Mouse (Mus musculus): ENCODE measurements around the gene Hist1h2bk.

Hist1h2bk gene

GRCm38 (mm10) chr13:22035267-22036148 is at the start of gene Hist1h2bk, which contains the start of gene Hist1h2ah:
TSS of gene Hist1h2bk (plus strand) at chr13:22035870.
TSS of gene Hist1h2ah (minus strand) at chr13:22035568.
- peak; percentile 94 for DNase-seq

GRCm38 (mm10) chr13:21992550-21992949 is 43.1 kb upstream of the Hist1h2bk start:
- DNase-seq: no peak

- no peak for DNase-seq
These were observed 41.5 kb upstream of the Hist1h2bk start for GRCm38 (mm10) chr13:21993957-21994738.

DNA sequence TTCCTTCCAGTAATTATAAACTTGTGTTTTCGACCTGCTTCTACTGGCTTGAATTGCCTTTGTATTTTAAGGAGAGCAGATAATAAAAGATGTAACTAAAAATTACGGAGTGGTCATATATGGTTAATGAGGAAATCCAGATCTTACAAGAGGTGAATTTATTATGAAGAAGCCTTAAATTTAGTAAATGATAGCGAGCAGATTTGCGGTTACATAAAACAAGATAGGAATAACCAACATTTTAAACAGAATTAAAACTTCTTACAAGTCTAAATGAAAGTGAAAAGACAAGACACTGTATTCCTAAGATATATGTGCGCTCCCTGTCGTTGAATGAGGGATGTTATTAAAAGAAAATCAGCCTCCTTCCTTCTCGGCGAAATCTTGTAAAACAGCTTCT is 40.8 kb upstream of the Hist1h2bk start:
- DNase-seq: no peak

DNA sequence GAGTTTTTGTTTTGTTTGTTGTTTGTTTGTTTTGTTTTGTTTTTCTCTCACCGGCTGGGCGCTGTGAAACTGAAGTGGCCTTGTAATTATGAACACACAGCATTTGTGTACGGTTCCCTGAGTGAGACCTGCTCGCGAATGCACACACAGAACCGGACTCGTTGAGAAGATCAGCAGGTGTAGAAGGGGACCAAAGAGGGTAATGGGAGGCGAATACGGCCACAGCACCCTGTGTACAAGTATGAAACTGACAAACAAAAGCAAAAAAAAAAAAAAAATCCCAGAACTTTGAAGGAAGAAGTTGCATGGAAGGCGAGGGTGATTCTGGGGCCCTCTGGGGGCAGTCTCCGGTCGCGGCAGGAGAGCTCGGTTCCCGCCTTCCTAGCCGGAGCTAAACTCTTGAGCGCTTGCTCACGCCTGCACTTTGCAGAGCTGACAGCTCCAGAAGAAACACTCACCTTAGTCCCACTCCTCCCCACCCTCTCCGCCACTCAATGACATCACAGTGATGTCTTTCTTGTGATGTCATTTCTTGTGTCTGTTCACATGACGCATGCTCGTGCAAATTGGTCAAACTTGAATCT is 40.2 kb upstream of the Hist1h2bk start:
- DNase-seq: no peak

DNA sequence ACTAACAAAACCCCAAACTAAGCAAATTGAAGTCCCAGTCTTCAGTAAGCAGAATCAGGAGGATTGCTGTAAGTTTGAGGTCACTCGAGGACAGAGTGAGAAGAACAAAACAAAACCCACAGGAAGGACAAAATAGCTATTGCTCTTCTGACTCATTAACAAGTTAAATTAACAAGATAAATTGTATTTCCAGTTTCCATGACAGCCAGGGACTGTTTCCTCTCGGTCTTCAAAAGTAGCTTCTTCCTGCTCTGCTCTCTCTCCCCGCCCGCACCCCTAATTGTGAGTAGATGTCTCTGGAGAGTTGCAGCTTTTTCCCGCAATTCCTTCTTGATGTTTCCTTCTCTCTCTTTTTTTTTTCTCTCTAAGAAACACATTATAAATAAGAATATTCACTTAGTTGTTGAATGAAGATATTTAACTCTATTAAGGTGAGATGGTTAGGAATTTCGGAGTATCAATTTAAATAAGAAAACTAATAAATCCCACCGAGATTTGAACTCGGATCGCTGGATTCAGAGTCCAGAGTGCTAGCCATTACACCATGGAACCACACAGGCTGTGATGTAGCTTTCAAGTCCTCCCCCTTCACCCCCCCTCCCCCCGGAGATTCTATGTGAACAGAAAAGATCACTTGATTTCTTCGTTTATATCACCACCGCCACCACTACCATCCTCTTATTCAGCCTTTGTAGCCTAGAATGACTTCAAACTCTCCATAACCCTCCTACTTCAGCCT is 39.4 kb upstream of the Hist1h2bk start:
- no peak for DNase-seq

DNA sequence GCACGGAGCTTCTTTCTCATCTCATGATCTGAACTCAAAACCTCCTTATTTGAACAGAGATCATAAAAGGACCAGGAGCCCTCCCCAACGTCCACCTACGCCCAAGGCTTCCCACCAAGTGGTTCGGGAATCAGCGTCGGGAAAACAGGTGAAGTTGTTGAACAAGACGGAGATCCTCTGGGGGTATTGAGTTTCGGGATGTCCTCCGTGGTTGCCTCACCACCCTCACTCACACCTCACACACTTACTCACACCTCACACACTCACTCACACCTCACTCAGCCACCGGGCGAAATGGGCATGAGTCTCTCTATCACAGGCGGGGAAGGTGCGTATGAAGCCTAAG is 38.9 kb upstream of the Hist1h2bk start:
- DNase-seq: no peak

DNA sequence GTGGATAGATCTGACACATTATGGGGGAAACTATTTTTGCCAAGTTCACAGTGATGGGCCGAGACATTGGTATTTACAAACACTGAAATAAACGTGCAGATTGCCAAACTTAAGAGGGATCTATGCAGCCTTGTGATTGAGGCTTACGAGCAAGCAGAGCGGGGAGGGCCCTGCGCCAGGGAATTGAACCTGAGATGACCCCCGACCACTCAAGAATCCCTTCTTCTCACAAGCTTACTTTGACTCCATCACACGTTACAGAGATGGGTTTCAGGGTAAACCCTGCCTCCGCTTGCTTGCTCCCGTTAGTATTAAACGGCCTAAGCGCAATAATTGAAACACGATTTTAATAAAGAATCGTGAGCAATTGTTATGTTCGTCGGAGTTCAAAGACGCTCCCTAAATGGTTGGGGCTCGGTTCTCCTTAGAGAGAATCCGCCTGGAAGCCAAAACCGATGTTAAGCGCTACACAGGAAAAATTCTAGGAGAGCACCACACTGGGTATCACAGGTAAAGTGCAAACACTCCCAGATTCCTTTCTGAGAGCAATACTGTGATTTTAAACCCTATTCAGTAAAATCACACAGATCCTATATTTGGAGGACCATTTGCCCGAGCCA is 38.4 kb upstream of the Hist1h2bk start:
- no peak for DNase-seq

DNA sequence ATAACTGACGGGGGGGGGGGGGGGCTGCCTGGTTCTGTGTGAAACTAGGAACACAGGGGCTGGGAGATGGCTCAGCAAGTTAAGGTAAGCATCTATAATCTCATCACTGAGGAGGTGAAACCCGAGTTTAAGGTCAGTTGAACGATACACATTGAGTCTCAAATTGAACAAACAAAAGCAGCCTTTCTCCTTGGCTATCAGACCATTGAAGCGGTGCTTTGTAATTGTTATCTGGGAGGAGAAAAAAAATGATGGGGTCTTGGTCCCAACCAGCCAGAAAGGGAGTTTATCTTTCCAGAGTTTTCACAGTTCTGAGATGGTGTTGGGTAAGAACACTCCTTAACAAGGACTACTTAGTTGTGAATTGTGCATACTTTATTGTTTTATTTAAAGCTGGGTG is 37.8 kb upstream of the Hist1h2bk start:
- DNase-seq: no peak

- DNase-seq: no peak
These were observed 37.3 kb upstream of the Hist1h2bk start for GRCm38 (mm10) chr13:21998412-21998811.

DNA sequence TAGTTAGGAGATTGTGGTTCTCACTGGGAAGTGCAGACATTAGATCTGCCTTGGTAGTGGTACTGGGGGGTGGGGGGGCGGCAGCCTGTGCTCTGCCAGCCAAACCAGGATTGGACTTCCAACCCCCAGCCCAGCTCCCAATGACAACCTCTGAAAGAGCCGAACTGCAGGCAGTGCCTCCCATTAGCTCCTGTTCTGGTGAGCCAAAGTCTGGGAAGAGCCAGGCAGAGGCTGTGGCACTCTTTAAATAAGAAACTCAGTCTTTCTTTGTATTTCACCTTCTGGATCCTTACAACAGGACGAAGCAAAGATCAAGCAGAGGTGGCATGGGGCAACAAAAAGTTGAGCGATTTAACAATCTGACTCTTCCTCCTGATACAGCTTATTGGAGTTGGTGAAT is 36.5 kb upstream of the Hist1h2bk start:
- DNase-seq: no peak

GRCm38 (mm10) chr13:22001346-22001745 is 34.3 kb upstream of the Hist1h2bk start:
- DNase-seq: no peak

- no peak for DNase-seq
These were observed 33.8 kb upstream of the Hist1h2bk start for GRCm38 (mm10) chr13:22001823-22002222.

GRCm38 (mm10) chr13:22005605-22006333 is 29.9 kb upstream of the Hist1h2bk start:
- no peak for DNase-seq

DNA sequence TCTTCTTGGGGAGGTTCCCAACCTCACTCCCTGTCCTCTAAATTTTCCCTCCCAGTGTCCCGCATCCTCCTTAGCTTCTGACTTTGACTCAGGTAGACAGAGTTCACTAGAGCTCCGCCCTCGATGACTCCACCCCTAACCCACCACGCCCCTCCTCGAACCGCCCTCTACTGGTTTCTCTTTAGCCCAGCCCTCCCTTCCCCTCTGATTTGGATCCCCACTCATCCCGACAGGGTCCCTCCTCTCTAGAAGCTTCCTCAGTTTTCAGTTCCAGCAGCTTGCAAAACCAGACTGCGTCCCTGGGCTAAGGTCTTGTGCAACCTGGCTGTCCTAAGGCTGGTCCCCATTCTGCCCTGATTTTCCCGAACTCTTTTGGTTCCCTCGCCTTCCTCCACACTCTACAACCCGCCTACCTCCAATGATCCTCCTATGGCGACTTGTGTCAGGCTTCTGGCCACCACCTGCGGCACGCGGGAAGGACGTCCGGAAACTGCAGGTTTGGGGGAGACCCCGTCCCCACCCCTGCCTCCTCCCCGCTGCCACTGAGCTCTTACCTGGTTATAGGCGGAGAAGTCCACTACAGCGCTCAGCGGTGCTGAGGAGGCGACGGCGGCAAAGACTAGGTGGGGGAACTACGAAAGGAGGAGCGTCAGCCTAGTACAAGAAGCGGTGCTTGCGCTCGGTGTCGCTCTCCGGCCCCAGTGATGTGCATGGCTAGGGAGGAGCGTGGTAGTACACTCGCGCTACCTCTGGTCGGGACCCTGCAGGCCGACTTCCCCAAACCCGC is 29.1 kb upstream of the Hist1h2bk start:
- DNase-seq: no peak

DNA sequence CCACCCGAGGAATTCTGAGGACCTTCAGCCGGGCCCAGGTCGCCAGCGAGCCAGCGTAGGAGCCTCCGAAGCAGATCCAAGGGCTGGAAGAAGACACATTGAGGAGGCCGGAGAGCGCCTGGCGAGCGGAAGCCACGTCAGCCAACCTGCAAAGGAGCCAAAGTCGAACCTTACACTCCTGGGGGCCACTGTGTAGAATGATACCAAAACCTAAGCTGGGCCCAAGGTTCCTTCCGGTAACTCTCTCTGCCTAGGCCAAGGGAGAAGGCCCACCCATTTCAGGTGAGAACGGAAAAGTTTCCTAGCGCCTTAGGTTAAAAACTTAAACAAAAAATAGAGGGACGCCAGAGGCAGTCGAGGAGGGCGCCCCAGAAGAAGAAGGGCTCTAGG is 28.6 kb upstream of the Hist1h2bk start:
- DNase-seq: no peak

DNA sequence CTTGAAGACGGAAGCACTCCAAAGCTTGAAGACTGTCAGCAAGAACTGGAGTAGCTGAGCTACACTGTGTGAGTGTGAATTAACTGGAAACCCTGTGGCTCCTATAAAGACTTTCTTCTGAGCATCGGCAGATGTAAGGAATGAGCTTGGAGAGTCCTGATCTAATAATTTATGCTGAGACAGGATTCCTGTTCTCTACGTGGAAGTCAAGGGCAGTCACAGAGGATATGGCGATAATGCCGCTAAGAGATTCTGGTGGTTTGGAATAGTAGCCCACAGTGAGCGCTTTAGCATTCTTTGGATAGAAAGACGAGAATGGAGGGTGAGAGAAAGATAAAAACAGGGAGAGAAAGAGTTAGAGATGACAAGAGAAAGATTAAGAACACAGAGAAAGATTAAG is 27.8 kb upstream of the Hist1h2bk start:
- DNase-seq: no peak

DNA sequence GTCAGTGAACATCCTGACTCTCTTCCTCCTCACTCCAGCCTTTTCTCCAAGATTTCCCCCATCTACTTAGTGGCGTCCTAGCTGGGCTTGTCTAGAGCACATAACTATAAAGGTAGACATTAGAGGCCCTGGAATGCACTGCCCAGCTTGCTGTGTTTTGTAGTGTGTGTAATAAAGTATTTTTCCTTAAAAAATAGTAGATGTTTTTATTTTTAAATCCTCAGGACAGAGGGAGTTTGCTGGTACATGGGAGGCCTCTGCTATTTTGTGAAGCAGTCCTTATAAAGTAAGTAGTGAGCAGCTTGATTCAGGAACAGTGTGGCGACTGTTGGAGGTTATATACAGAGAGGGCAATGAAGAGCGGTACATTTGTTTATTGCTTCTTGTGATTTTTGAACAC is 27.0 kb upstream of the Hist1h2bk start:
- no peak for DNase-seq

- DNase-seq: no peak
These were observed 26.0 kb upstream of the Hist1h2bk start, which contains the start of gene Prss16 for GRCm38 (mm10) chr13:22009642-22010041. TSS of gene Prss16 (minus strand) at chr13:22009742.

DNA sequence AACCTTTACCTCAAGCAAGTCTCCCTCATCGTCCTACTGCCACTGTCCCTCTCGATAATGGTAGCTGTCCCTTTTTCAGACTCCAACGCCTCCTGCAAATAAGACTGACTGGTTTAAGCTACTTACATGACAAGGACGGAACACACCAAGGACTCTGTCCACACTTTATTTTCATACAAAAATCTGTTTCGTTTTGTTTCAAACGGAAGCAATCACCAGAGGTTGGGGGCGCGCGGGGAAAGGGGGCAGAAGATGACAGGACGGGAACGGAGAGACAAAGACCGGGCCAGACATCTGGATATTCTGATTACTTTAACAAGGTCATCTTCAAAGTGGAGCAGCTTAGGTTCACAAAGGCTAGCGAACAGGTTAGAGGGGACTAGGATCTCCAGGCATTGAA is 22.0 kb upstream of the Hist1h2bk start:
- DNase-seq: no peak

DNA sequence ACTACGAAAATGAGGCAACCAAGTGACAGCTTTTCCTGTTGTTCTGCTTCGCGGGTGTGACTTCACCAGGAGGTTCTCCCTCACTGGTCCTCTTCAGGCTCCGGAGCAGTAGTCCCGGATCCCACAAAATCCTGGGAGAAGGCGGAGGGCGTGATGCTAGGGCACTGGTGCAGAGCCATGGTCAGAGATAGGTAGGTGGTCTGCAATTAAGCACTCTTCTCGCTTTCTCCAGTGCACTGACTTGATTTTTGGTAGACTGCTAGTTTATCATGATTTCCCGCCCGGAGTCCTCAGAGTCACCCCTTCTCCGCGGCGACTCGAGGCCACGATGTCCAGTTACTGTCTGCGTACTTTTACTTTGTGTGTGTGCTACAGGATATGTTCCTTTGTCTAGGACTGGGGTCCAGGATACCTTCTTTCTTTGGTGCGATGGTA is 21.2 kb upstream of the Hist1h2bk start:
- DNase-seq: no peak
